Comparison of ENCODE assay signal across 9 mouse cellular contexts in the genomic region with DNA sequence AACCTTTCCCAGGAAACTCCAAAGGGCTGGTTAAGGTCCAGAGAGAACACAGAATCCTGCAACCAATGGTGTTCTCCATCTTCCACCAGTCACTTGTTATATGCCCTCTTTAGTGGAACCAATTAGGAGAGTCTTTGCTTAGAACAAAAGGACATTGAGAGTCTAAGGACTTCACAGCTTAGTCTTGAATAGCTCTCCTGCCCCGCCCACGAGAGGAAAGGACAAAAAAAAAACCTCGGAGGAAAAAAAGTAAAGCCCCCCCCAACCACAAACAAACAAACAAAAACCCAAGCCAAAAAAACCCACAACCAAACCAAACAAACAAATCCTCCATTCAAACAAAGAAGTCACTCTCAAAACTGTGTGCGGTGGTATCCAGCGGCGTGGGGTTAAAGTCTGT. TPM values are rescaled to one million over a fixed set of nuclear protein-coding genes. Genes with fewer than 3 reads are reported as not detected.
DNase-seq lines count a peak whose midpoint lies in the region; ATAC-seq and TF ChIP-seq lines count a peak whose summit lies in the region.
"Had no signal": no experiment of that assay in that cellular context is flagged by ENCODE, and none has a peak within 500 bp of the region (broad histone marks: within the 10 kb centered on the region; RNA-seq: fewer than 3 reads in every experiment).

No protein-coding gene starts in this region.

- no peak for TF ChIP-seq CTCF in gastrocnemius, adult 2 months (IDR thresholded peaks at IDR 0.05)

- intact Hi-C loops in gastrocnemius, adult 2 months (cut with DNase I) = loop anchor here (10.0 kb wide), 1 partner anchor 215 kb away; no protein-coding TSS in a partner anchor

- no peak overlapping the region for H3K9ac ChIP-seq in stomach, embryonic 14.5 days (replicated peaks; ENCODE audit: low read depth, low read length)

- no peak for ATAC-seq in megakaryocyte, adult 5-6 weeks (ENCODE audit: poor library complexity, severe bottlenecking)
- ATAC-seq in stomach, embryonic 14.5 days (ENCODE audit: insufficient number of reproducible peaks, insufficient read depth, low FRiP score, low read depth) = no peak
- ATAC-seq in cerebellum, adult (ENCODE audit: insufficient number of reproducible peaks, low FRiP score, low TSS enrichment) = no peak

- peak overlapping the region; percentile 89 for H3K4me2 ChIP-seq in stomach, embryonic 14.5 days (replicated peaks; ENCODE audit: low read depth, low read length)

- peak overlapping the region; percentile 86 for H3K4me3 ChIP-seq in gastrocnemius, adult 2 months
- H3K4me3 ChIP-seq in megakaryocyte, embryonic 14.5 days (replicated peaks) = peak overlapping the region; percentile 85
- H3K4me3 ChIP-seq in stomach, embryonic 14.5 days (ENCODE audit: low read depth, low read length) = peak overlapping the region; percentile 57
- H3K4me3 ChIP-seq: erythroblast, embryonic 14.5 days had no signal

- DNase-seq in gastrocnemius, adult 2 months = no peak
- no peak for DNase-seq in gastrocnemius, postnatal 10 days
- peak; percentile 56 for DNase-seq in induced T-regulatory cell, adult 2 months (ENCODE audit: low read depth)
- no peak for DNase-seq in cerebellum, adult 9-10 months

- 14% methylated on average over 6 of the region's 6 CpGs for WGBS in stomach, embryonic 14.5 days

- no peak overlapping the region for H3K27ac ChIP-seq in gastrocnemius, adult 2 months
- no peak overlapping the region for H3K27ac ChIP-seq in stomach, embryonic 14.5 days (ENCODE audit: low read length)

- H3K9me3 ChIP-seq in megakaryocyte, embryonic 14.5 days = no peaks in the 10 kb centered on the region
- H3K9me3 ChIP-seq in stomach, embryonic 14.5 days (ENCODE audit: control insufficient read depth, low read depth, low read length) = no peaks in the 10 kb centered on the region

- no peaks in the 10 kb centered on the region for H3K27me3 ChIP-seq in megakaryocyte, embryonic 14.5 days (replicated peaks)
- H3K27me3 ChIP-seq in stomach, embryonic 14.5 days (ENCODE audit: control insufficient read depth, insufficient read depth, low read length) = no peaks in the 10 kb centered on the region

- H3K4me1 ChIP-seq in megakaryocyte, embryonic 14.5 days = peaks cover 39% of the 10 kb centered on the region
- H3K4me1 ChIP-seq in stomach, embryonic 14.5 days (ENCODE audit: control insufficient read depth, insufficient read depth, low read length) = peaks cover 13% of the 10 kb centered on the region; the same call in 1 of the 2 replicates

- H3K36me3 ChIP-seq in megakaryocyte, embryonic 14.5 days (replicated peaks; ENCODE audit: low read length) = peaks cover 26% of the 10 kb centered on the region
- H3K36me3 ChIP-seq in stomach, embryonic 14.5 days (ENCODE audit: control insufficient read depth, insufficient read depth, low read length) = no peaks in the 10 kb centered on the region; the same call in 1 of the 2 replicates

RNA-seq across cellular contexts. Expression of gene Cxcr4, which starts 2.1 kb away (rescaled TPM):
- 1 to 10 TPM; 1.1 to 1.9 TPM for total RNA-seq in gastrocnemius, adult 2 months (2021)
- 10 to 100 TPM; 17.9 to 23.7 TPM for total RNA-seq in gastrocnemius, postnatal 10 days (2021)
- polyA plus RNA-seq in megakaryocyte, embryonic 14.5 days (2012; ENCODE audit: insufficient read depth, low replicate concordance) = 1.4 TPM in 1 of 2 replicates, not detected in the other
- 507 and 516 TPM in 2 replicates for total RNA-seq in megakaryocyte, adult 5-6 weeks (2015)
- total RNA-seq in megakaryocyte, adult 5-6 weeks (2017) = 307 and 321 TPM in 2 replicates
- polyA plus RNA-seq in stomach, embryonic 14.5 days (2014; fragmentation: Nextera tagmentation; extraction: Ambion mirVana) = 12.8 and 14.1 TPM in 2 replicates
- polyA plus RNA-seq: erythroblast, embryonic 14.5 days had no signal

Comparison
In these comparisons a context has a peak if more than half of its experiments do, and no peak if none do; other contexts are left out.
1. RNA of gene Cxcr4, which starts 2.1 kb away (total RNA-seq): 307 to 516 TPM in megakaryocyte, adult 5-6 weeks; 17.9 to 23.7 TPM in gastrocnemius, postnatal 10 days and 1.1 to 1.9 TPM in gastrocnemius, adult 2 months; every median in the first group is over 10 times any median in the second.
2. Peak in every context shown above with its lines, with median percentiles within 50 percentile points of each other: H3K4me3 ChIP-seq.